Mouse (Mus musculus) testis, adult 2 months (tissue): ENCODE measurements at regions not wholly inside any gene's neighbourhood (a gene's known extent, or its start where the extent isn't known, plus 50 kb on each side); places are given as distances from the start of the nearest gene placed in this dataset.
A peak's percentile ranks its signal among the peaks of the same experiment; 100 is the strongest.
"Not testable (repeated sequence)": the region's sequence is repeated elsewhere in the genome, so short reads cannot be mapped to it uniquely, and the experiment has no call there.

Source experiments
- H3K27ac ChIP-seq: fragments of 200-500 bp; 2 replicates; pipeline ENCODE4 v1.5.1; 2012; ENCODE audit warnings: low read depth, low read length; ENCODE audit not compliant: control insufficient read depth, insufficient read depth
- H3K27me3 ChIP-seq: fragments of 200-500 bp; 2 replicates; pipeline ENCODE4 v1.6.1; 2012; ENCODE audit warnings: mild to moderate bottlenecking, low read length, moderate library complexity; ENCODE audit not compliant: control insufficient read depth, insufficient read depth
- H3K36me3 ChIP-seq: fragments of 200-500 bp; 2 replicates; pipeline ENCODE4 v1.6.1; 2012; ENCODE audit warnings: mild to moderate bottlenecking, low read length; ENCODE audit not compliant: control insufficient read depth, insufficient read depth
- H3K4me1 ChIP-seq: fragments of 200-500 bp; 2 replicates; pipeline ENCODE4 v1.6.1; 2012; ENCODE audit warnings: low read length; ENCODE audit not compliant: control insufficient read depth, insufficient read depth
- H3K4me3 ChIP-seq: fragments of 200-500 bp; 2 replicates; pipeline ENCODE4 v1.5.1; 2012; ENCODE audit warnings: low read depth, mild to moderate bottlenecking, low read length, moderate library complexity, mixed read lengths; ENCODE audit not compliant: control insufficient read depth
- CTCF ChIP-seq: fragments of 200-500 bp; IDR thresholded peaks from 2 replicates; pipeline ENCODE4 v1.5.1; 2012; ENCODE audit warnings: low read depth, mild to moderate bottlenecking, inconsistent platforms, low read length, moderate library complexity; ENCODE audit not compliant: control insufficient read depth, insufficient read depth, insufficient replicate concordance
- POLR2A ChIP-seq: fragments of 200-500 bp; IDR thresholded peaks from 2 replicates; pipeline ENCODE4 v1.6.1; 2012; ENCODE audit warnings: low read depth, mild to moderate bottlenecking, inconsistent platforms, low read length, moderate library complexity; ENCODE audit not compliant: control insufficient read depth

- no peaks in the 10 kb centered on the region for H3K4me1 ChIP-seq
- TF ChIP-seq POLR2A (no peak), CTCF (no peak)
- H3K27ac ChIP-seq, result no peak overlapping the region
- no peak overlapping the region for H3K4me3 ChIP-seq
- H3K27me3 ChIP-seq, result no peaks in the 10 kb centered on the region
- H3K36me3 ChIP-seq, result no peaks in the 10 kb centered on the region
These were observed 154.6 kb upstream of the Hs6st1 start for GRCm38 (mm10) chr1:35913551-35913950.

GRCm38 (mm10) chr1:35914175-35914574 lies 154.0 kb upstream of the Hs6st1 start:
- H3K36me3 ChIP-seq, H3K4me3 ChIP-seq, H3K4me1 ChIP-seq, H3K27me3 ChIP-seq, H3K27ac ChIP-seq: not testable (repeated sequence)

- H3K4me3 ChIP-seq, result no peak overlapping the region
- TF ChIP-seq POLR2A, result no peak
- no peak for TF ChIP-seq CTCF
These were observed 152.7 kb upstream of the Hs6st1 start for GRCm38 (mm10) chr1:35915526-35915925.

GRCm38 (mm10) chr1:35919840-35920734 lies 148.1 kb upstream of the Hs6st1 start:
- Histone ChIP-seq H3K4me3 (no peak overlapping the region), H3K27me3 (no peaks in the 10 kb centered on the region), H3K4me1 (no peaks in the 10 kb centered on the region), H3K27ac (no peak overlapping the region), H3K36me3 (no peaks in the 10 kb centered on the region)
- TF ChIP-seq CTCF (no peak), POLR2A (peak; percentile 13; the same call in 1 of the 2 replicates)

More at GRCm38 (mm10) chr1:35915526-35915925, 152.7 kb upstream of the Hs6st1 start:
- H3K36me3 ChIP-seq, result no peaks in the 10 kb centered on the region
- no peaks in the 10 kb centered on the region for H3K27me3 ChIP-seq
- no peak overlapping the region for H3K27ac ChIP-seq
- no peaks in the 10 kb centered on the region for H3K4me1 ChIP-seq

GRCm38 (mm10) chr1:35924796-35925195 lies 143.4 kb upstream of the Hs6st1 start:
- H3K27ac ChIP-seq, result no peak overlapping the region
- no peaks in the 10 kb centered on the region for H3K27me3 ChIP-seq
- TF ChIP-seq POLR2A, result no peak
- H3K4me3 ChIP-seq, result no peak overlapping the region
- H3K36me3 ChIP-seq, result no peaks in the 10 kb centered on the region
- H3K4me1 ChIP-seq, result no peaks in the 10 kb centered on the region; the same call in 1 of the 2 replicates

- no peak overlapping the region for H3K4me3 ChIP-seq
- no peaks in the 10 kb centered on the region for H3K27me3 ChIP-seq
- H3K36me3 ChIP-seq, result no peaks in the 10 kb centered on the region
- no peak overlapping the region for H3K27ac ChIP-seq
- no peaks in the 10 kb centered on the region; the same call in 1 of the 2 replicates for H3K4me1 ChIP-seq
- TF ChIP-seq POLR2A (no peak), CTCF (no peak)
These were observed 142.9 kb upstream of the Hs6st1 start for GRCm38 (mm10) chr1:35925301-35925700.

GRCm38 (mm10) chr1:35926191-35927048 lies 141.8 kb upstream of the Hs6st1 start:
- no peaks in the 10 kb centered on the region for H3K36me3 ChIP-seq
- H3K27me3 ChIP-seq, result no peaks in the 10 kb centered on the region
- H3K4me3 ChIP-seq, result no peak overlapping the region
- no peaks in the 10 kb centered on the region; the same call in 1 of the 2 replicates for H3K4me1 ChIP-seq
- no peak for TF ChIP-seq CTCF
- TF ChIP-seq POLR2A, result no peak
- H3K27ac ChIP-seq, result no peak overlapping the region; the same call in 1 of the 2 replicates
